Mouse (Mus musculus): ENCODE measurements around the gene Pak1. TPM values are rescaled to one million over a fixed set of nuclear protein-coding genes. Genes with fewer than 3 reads are reported as not detected.
A peak's percentile ranks its signal among the peaks of the same experiment; 100 is the strongest.

The Pak1 gene
- total and polyA plus RNA-seq, 3 experiments, result 2.8 to 6.7 TPM; not detected in 1

DNA sequence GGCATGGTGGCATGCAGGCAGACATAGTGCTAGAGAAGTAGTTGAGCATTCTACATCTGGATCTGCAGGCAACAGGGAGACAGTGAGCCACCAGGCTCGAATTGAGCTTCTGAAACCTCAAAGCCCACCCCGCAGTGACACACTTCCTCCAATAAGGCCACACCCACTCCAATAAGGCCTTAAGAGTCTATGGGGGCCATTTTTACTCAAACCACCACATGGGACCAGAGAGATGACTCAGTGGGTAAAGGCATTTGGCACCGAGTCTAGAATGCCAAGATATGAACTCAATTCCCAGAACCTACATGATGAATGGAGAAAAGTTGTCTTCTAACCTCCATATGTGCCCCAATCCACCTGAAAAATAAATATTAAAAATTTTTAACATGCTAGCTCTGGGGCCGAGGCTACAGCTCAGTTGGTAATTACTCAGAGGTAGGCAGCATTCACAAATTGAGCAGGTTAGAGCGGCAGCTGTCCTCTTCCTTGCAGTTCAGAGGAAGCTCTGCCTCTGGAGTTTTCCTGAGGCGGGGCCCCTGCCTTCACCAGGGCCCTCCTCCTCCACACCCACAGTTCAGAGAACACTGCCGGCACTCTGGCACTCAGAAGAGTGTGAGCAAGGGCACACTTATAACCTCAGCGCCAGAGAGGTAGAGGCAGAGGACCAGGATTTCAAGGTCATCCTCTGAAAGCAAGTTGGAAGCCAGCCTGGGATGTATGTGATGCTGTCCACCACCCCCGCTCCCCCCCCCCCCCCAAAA lies 21.8 kb upstream of the Pak1 start:
- Histone ChIP-seq H3K4me1 (ENCODE audit: control insufficient read depth in 1 of 2, insufficient read depth in 2 of 2, low read length in 2 of 2) (peaks cover 0 to 30% of the 10 kb centered on the region in 2 experiments; a peak in 2 of 4 replicates), H3K27ac (ENCODE audit: control insufficient read depth, low read depth, low read length) (no peak overlapping the region; the same call in 1 of the 2 replicates), H3K79me2 (ENCODE audit: control insufficient read depth, insufficient read depth, low read length, poor library complexity) (no peaks in the 10 kb centered on the region), H3K27me3 (ENCODE audit: control insufficient read depth in 1 of 2, insufficient read depth in 2 of 2, low read length in 2 of 2) (no peaks in the 10 kb centered on the region), H3K9ac (ENCODE audit: control insufficient read depth, low read depth, low read length, poor library complexity, severe bottlenecking) (no peak overlapping the region), H3K9me3 (replicated peaks; ENCODE audit: insufficient read depth, low read length) (no peaks in the 10 kb centered on the region), H3K36me3 (ENCODE audit: control insufficient read depth in 1 of 2, insufficient read depth in 2 of 2, low read length in 2 of 2) (peaks cover 0 to 7% of the 10 kb centered on the region in 2 experiments; a peak in 2 of 4 replicates), H3K4me3 (ENCODE audit: control insufficient read depth in 1 of 2, insufficient read depth in 1 of 2, low read depth in 2 of 2, low read length in 2 of 2) (no peak overlapping the region)
- peak; percentile 54 for DNase-seq (ENCODE audit: low read depth, low spot score)
- TF ChIP-seq MAX (IDR thresholded peaks at IDR 0.05; ENCODE audit: low read length) (no peak), ZMIZ1 (IDR thresholded peaks at IDR 0.05; ENCODE audit: low read depth, low read length) (no peak), CHD1 (IDR thresholded peaks at IDR 0.05; ENCODE audit: low read depth, low read length) (no peak), TBP (IDR thresholded peaks at IDR 0.05; ENCODE audit: low read depth, low read length) (0 out of 2 replicates have a peak, but pooled peaks have one; percentile 29), SMC3 (IDR thresholded peaks at IDR 0.05; ENCODE audit: low read depth, low read length) (no peak), RAD21 (IDR thresholded peaks at IDR 0.05; ENCODE audit: low read depth, low read length) (no peak), SIN3A (IDR thresholded peaks at IDR 0.05; ENCODE audit: low read length) (0 out of 2 replicates have a peak, but pooled peaks have one; percentile 5)

DNA sequence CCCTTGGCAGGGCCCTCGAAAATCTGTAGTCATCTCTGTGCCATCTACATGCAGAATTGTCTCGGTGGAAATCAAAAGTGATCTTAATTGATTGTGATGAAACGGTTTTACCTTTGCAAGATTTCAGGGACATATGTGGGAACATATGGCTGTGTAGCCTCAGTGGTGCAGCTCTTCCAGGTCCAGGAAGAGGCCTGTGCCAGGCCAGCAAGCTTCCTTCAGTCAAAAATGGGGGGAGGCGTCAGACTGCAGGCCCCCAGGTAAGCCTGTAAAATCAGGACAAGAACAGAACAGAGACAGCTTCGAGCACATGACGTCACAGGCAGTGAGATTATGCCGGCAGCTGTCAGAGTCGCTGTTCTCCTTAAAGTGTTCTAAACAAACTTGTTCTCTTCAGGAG lies 20.5 kb upstream of the Pak1 start:
- Histone ChIP-seq H3K27me3 (ENCODE audit: control insufficient read depth in 1 of 2, insufficient read depth in 2 of 2, low read length in 2 of 2) (no peaks in the 10 kb centered on the region), H3K4me1 (ENCODE audit: control insufficient read depth in 1 of 2, insufficient read depth in 2 of 2, low read length in 2 of 2) (peaks cover 0 to 30% of the 10 kb centered on the region in 2 experiments; a peak in 2 of 4 replicates), H3K9ac (ENCODE audit: control insufficient read depth, low read depth, low read length, poor library complexity, severe bottlenecking) (no peak overlapping the region), H3K36me3 (ENCODE audit: control insufficient read depth in 1 of 2, insufficient read depth in 2 of 2, low read length in 2 of 2) (peaks cover 0 to 7% of the 10 kb centered on the region in 2 experiments; a peak in 2 of 4 replicates), H3K9me3 (replicated peaks; ENCODE audit: insufficient read depth, low read length) (no peaks in the 10 kb centered on the region), H3K27ac (ENCODE audit: control insufficient read depth, low read depth, low read length) (no peak overlapping the region), H3K79me2 (ENCODE audit: control insufficient read depth, insufficient read depth, low read length, poor library complexity) (no peaks in the 10 kb centered on the region), H3K4me3 (ENCODE audit: control insufficient read depth in 1 of 2, insufficient read depth in 1 of 2, low read depth in 2 of 2, low read length in 2 of 2) (no peak overlapping the region)
- TF ChIP-seq MAFK (IDR thresholded peaks at IDR 0.05; ENCODE audit: borderline replicate concordance, low read depth, low read length), result no peak
- no peak for TF ChIP-seq MYB (IDR thresholded peaks at IDR 0.05; ENCODE audit: low read depth, low read length)
- TF ChIP-seq CHD2 (IDR thresholded peaks at IDR 0.05; ENCODE audit: low read length), result no peak
- no peak for TF ChIP-seq MXI1 (IDR thresholded peaks at IDR 0.05; ENCODE audit: low read depth, low read length)
- TF ChIP-seq E2F4 (IDR thresholded peaks at IDR 0.05; ENCODE audit: borderline replicate concordance, low read depth, low read length), result no peak
- TF ChIP-seq KAT2A (conservative IDR thresholded peaks at IDR 0.05; ENCODE audit: low read depth, low read length), result no peak
- no peak for TF ChIP-seq MAZ (IDR thresholded peaks at IDR 0.05; ENCODE audit: low read depth, low read length)
- TF ChIP-seq MYC (IDR thresholded peaks at IDR 0.05; ENCODE audit: low read depth, low read length), result no peak
- TF ChIP-seq SIN3A (IDR thresholded peaks at IDR 0.05; ENCODE audit: low read length), result no peak
- no peak for TF ChIP-seq HCFC1 (IDR thresholded peaks at IDR 0.05; ENCODE audit: low read depth, low read length)
- no peak for TF ChIP-seq TAL1 (IDR thresholded peaks at IDR 0.05; ENCODE audit: low read length)
- no peak for TF ChIP-seq ELF1 (IDR thresholded peaks at IDR 0.05; ENCODE audit: low read depth, low read length)
- TF ChIP-seq SMC3 (IDR thresholded peaks at IDR 0.05; ENCODE audit: low read depth, low read length), result no peak
- no peak for TF ChIP-seq GATA1 (IDR thresholded peaks at IDR 0.05; ENCODE audit: low read depth, low read length)
- no peak for TF ChIP-seq RCOR1 (IDR thresholded peaks at IDR 0.05; ENCODE audit: low read depth, low read length)
- no peak for TF ChIP-seq RAD21 (IDR thresholded peaks at IDR 0.05; ENCODE audit: low read depth, low read length)
- no peak for DNase-seq (ENCODE audit: low read depth, low spot score)
